Mouse (Mus musculus): ENCODE measurements around the gene Ndufs8.
A peak's percentile ranks its signal among the peaks of the same experiment; 100 is the strongest.
"Not testable (repeated sequence)": the region's sequence is repeated elsewhere in the genome, so short reads cannot be mapped to it uniquely, and the experiment has no call there.

Gene Ndufs8

GRCm38 (mm10) chr19:3912337-3913204, at the start of gene Ndufs8:
TSS of gene Ndufs8 (minus strand) at chr19:3912774.
- peak; percentile 98 for DNase-seq (ENCODE audit: low spot score)

DNA sequence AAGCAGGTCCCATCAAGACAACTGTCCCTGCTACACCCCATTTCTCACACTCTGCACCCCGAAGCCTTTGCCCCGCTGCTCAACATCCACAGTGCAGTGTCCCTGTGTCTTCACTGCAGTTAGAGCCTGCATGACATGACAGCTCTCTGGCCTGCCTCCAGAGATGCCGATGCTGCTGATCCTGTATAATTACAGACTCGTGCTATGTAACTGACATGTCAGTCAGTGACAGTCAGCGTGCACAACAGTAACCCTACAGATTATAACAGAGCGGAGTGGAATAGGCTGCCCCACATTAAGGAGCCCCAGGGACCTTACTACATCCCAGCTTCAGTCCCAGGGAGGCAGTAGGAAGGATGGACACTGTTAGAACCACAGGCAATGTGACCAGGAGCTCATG, 49.2 kb upstream of the Ndufs8 start:
- not testable (repeated sequence) for DNase-seq (ENCODE audit: low spot score)

DNA sequence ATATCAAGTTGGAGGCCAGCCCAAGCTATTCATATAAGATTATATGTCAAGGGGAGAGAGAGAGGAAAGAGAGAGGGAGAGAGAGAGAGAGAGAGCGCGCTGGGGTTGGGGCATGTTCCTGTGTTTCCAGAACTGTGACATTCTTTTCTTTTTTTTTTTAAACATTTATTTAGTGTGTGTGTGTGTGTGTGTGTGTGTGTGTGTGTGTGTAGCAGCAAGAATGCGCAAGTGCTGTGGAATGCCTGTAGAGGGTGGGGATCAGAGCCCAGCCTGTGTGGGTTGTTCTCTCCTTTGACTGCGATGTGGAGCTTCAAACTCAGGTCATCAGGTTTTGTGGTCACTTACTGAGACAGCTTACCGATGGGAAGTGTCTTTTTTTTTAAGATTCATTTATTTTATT, 47.6 kb upstream of the Ndufs8 start:
- no peak for DNase-seq (ENCODE audit: low spot score)

GRCm38 (mm10) chr19:3959030-3959429, 46.5 kb upstream of the Ndufs8 start:
- no peak for DNase-seq (ENCODE audit: low spot score)

DNA sequence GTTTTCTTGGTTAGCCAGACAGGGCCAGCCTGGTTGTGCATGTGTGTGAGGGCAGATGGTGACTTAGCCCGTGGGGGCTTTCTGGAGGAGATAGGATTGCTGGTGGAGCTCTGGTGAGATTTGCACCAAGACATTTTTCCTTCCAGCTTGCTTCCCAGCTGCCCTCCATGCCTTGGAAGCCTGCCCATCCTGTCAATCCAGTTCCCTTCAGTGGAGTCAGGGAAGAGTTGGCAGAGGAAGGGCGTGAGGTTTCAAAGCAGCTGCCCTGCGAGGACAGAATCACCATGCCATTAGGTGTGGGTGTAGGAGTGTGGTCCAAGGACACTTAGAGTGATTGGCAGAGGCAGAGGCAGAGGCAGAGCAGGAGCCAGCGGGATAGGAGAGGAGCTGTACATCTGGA, 45.9 kb upstream of the Ndufs8 start, which contains the start of gene Aldh3b3:
Gene Aldh3b3, plus strand, starts transcription at position 176 of the 400 bp plus-strand sequence.
- DNase-seq (ENCODE audit: low spot score), result no peak

DNA sequence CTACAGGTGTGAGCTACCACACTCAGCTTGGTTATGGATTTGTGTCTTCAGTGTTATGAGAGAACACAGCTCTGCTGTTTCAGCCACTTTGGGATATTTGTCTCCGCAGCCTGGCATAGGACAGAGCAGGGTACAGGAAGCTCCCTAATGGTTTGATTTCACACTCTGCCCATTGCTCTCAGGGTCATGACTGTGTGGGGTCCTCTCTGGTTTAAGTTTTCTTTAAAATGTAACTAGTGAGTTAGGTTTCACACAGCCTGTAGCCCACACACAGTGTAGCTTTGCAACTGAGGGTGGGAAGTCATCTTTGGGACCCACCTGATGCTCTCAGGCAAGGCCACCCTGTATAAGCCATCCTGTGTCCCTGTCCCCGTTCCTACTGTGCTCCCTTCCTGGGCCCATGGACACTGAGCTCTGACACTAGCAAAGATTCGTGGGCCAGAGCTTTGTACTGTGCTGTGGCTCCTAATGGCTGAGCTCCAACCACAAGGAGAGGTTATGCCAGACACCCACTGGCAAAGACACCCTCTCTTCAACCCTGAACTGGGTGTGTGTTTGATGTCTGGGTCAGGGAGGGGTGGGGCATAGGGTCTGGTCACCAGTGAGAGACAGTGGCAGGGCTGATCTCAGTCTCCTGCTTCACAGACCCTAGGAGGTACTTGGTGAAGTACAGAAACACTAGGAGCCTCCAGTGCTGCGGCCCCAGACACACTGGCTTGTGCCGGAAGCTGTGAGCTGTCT, 44.9 kb upstream of the Ndufs8 start:
- DNase-seq (ENCODE audit: low spot score), result not testable (repeated sequence)

- no peak for DNase-seq (ENCODE audit: low spot score)
These were observed 43.2 kb upstream of the Ndufs8 start for GRCm38 (mm10) chr19:3955804-3956203.

GRCm38 (mm10) chr19:3955033-3955432, 42.5 kb upstream of the Ndufs8 start:
- no peak for DNase-seq (ENCODE audit: low spot score)

DNA sequence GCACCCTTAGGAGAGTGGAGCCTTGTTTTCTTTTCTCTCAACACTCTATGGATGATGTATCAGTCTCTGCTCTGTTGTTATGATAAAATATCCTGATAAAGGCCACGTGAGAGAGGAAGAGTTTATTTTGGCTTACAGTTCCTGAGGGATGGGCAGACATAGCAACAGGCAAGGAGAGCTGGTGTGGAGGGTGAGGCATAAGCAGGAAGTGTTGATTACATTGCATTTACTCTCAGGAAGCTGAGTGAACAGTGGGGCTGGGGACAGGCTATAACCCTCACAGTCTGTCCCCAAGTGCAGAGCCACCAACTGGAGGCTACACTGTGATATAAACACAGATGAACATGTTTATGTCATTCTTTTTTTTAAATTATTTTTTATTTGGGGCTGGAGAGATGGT, 39.5 kb upstream of the Ndufs8 start:
- DNase-seq (ENCODE audit: low spot score), result no peak

DNA sequence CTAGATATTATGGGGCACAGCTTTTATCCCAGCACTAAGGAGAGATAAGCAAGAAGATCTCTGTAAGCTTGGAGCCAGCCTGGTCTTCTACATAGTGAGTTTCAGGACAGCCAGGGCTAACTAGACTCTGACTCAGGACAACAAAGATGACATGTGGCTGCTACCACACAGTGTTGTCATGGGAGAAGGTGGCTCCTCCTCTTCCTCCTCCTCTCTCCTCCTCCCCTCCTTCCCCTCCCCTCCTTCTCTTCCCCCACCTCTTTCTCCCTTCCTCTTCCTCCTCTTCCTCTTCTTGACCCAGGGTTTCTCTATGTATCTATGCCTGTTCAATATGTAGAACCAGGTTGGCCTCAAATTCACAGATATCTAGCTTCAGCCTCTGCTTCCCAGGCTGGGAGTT, 38.9 kb upstream of the Ndufs8 start:
- DNase-seq (ENCODE audit: low spot score), result no peak

GRCm38 (mm10) chr19:3950331-3950730, 37.8 kb upstream of the Ndufs8 start:
- DNase-seq (ENCODE audit: low spot score), result no peak

DNA sequence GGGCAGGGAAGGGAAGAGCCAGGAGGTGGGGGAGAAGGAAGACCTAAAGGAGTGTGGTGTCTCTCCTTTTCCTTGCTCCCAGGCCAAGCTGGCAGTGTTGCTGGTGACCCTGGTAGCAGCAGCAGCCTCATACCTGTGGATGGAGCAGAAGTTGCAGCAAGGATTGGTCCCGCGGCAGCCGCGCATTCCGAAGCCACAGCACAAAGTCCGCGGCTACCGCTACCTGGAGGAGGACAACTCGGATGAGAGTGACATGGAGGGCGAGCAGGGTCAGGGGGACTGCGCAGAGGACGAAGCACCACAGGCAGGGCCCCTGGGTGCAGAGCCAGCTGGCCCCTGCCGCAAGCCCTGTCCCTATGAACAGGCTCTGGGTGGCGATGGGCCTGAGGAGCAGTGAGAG, 36.0 kb upstream of the Ndufs8 start:
- DNase-seq (ENCODE audit: low spot score), result no peak

DNA sequence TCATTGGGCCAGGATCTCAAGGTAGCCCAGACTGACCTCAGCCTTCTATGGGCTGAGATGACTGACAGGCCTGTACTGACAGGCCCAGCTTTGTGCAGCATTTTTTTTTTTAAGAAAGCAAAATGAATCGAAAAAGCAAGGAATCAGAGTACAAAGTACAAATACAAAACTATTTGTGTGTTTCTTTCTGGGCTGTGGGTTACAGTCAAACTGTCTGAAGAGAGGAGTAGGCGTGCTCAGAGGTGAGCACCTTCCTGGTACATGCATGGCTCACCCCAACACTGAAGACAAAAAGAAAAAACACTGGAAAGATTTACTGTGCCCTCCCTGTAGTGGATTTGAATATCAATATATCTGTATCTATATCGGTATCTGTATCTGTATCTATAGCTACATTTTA, 35.2 kb upstream of the Ndufs8 start:
- no peak for DNase-seq (ENCODE audit: low spot score)

GRCm38 (mm10) chr19:3946715-3947114, 34.1 kb upstream of the Ndufs8 start:
- DNase-seq (ENCODE audit: low spot score), result peak; percentile 89

- no peak for DNase-seq (ENCODE audit: low spot score)
These were observed 33.4 kb upstream of the Ndufs8 start for GRCm38 (mm10) chr19:3945872-3946564.

DNA sequence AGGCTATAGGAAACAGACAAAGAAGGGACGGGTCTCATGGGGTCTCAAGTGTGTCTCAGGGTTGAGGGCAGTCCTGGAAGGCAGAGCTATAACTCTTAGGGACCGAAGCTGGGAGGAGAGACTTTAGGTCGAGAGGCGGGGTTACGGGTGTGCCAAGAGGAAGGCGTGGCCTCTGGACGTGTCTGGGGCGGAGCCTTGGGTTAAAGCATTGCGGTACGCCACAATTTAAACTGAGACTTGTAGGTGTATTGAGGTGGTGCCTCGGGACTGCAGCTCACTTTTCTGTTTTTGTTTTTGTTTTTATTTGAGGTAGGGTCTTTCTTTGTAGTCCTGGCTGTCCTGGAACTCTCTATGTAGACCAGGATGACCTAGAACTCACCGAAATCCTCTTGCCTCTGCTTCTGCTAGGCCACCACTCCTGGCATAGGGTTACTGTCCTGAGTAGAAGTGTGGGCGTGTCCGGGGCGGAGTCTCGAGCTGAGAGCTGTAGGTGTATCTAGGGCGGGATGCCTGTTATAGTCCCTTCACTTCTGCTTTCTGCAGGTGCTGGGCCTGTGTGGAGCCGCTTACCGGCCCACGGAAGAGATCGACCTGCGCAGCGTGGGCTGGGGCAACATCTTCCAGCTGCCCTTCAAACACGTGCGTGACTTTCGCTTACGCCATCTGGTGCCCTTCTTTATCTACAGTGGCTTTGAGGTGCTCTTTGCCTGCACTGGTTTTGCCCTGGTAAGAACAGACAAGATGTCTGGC, 30.6 kb upstream of the Ndufs8 start:
- no peak for DNase-seq (ENCODE audit: low spot score)

DNA sequence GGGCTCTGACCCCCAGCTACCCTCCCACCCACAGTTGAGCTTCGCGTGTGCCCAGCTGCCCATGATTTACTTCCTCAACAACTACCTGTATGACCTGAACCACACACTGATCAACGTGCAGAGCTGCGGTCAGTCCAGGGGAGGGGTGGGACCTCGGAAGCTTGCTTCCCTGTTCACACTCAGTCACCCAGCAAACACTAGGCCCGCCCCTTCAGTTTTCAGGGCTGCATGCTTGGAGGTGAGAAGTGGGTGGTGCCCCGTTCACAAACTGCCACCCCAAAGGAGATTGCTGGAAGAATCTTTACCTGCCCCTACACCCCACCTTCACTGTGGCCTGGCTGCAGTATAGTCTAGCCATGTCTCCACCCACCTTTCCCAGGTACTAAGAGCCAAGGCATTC, 29.7 kb upstream of the Ndufs8 start:
- no peak for DNase-seq (ENCODE audit: low spot score)

DNA sequence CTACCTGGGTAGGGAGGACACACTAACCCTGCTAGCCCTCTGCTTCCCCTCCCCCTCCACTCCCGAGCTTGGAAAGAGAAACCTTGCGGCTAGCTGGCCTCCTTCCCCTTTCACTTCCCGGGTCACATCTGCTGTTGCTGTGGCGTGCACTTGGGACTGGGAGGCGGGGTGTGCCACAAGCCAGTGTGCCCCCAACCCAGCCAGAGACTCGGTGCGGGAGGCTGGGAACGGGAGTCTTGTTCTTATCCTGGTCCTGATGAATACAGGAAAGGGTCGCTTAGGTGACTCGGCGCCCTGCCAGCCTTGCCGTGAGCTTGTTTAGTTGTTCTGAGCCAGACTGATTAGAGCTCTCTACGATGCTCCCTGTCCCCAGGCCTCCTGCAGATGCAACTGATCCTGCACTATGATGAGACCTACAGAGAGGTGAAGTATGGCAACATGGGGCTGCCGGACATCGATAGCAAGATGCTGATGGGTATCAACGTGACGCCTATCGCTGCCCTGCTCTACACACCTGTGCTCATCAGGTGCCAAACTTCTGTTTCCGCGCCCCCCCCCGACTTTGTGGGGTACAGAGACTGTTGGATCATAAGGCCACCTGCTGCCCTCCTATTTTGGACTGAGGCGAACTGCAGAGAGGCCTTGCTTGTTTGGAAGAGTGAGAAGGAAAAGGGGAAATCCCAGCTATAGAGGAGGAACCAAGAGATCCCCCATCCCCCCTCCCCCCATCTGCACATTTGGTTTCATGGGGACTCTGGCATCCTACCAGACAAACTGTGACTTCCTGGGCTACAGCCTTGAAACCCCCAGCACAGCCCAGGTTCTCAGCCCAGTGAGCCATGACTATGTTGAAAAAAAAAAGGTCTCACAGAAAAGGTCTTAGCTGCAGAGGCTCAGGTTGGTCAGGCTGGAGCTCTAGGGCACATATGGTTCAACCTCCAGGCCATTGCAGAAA, 23.6 kb upstream of the Ndufs8 start:
- DNase-seq (ENCODE audit: low spot score), result peak; percentile 56

GRCm38 (mm10) chr19:3935032-3935895, 22.7 kb upstream of the Ndufs8 start, which contains the start of gene Unc93b1:
TSS of gene Unc93b1 (plus strand) at chr19:3935186.
- peak; percentile 63 for DNase-seq (ENCODE audit: low spot score)

DNA sequence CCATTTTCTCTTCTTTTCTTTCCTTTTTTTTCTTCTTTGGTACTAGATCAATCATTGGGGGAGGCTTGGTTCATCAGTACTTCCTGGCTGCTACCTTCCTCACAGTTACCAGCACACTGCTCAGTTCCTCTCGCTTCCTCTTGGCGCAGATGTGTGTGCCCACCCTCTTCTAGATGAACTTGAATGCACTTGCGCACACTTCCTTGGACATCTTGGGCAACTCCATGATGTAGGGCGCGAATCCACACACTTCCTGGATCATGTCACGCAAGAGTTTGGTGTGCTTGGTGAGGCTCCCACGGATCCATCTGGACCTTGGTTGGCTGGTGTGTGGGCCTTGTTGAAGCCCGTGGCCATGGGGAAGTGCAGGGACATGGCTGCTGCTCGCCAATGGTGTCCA, 19.1 kb upstream of the Ndufs8 start:
- no peak for DNase-seq (ENCODE audit: low spot score)
